Mouse (Mus musculus) forebrain, embryonic 13.5 days (tissue): ENCODE data around the gene Fzd9. TPM values are rescaled to one million over a fixed set of nuclear protein-coding genes. Genes with fewer than 3 reads are reported as not detected.

Experiments used
- ATAC-seq: fragments of 200-750 bp; cut with Nextera tagmentation; 2 replicates; pipeline ENCODE4 v1.8.0; 2017
- H3K27ac ChIP-seq: fragments of 300-500 bp; sonication (generic); 2 replicates; pipeline ENCODE4 v1.5.1; 2015; ENCODE audit warnings: inconsistent platforms, mild to moderate bottlenecking, moderate library complexity
- H3K27me3 ChIP-seq: fragments of 300-500 bp; sonication (generic); 2 replicates; pipeline ENCODE4 v1.6.1; 2015; ENCODE audit warnings: mild to moderate bottlenecking, inconsistent platforms
- H3K36me3 ChIP-seq: fragments of 300-500 bp; sonication (generic); 2 replicates; pipeline ENCODE4 v1.6.1; 2015; ENCODE audit warnings: mild to moderate bottlenecking, inconsistent platforms; ENCODE audit not compliant: poor library complexity, severe bottlenecking
- H3K4me1 ChIP-seq: fragments of 300-500 bp; sonication (generic); 2 replicates; pipeline ENCODE4 v1.6.1; 2015; ENCODE audit warnings: inconsistent platforms
- H3K4me2 ChIP-seq: fragments of 300-500 bp; sonication (generic); 2 replicates; pipeline ENCODE4 v1.6.1; 2015; ENCODE audit warnings: inconsistent platforms, mild to moderate bottlenecking, moderate library complexity
- H3K4me3 ChIP-seq: fragments of 300-500 bp; sonication (generic); 2 replicates; pipeline ENCODE4 v1.5.1; 2015; ENCODE audit warnings: mild to moderate bottlenecking, inconsistent platforms
- H3K9ac ChIP-seq: fragments of 300-500 bp; sonication (generic); 2 replicates; pipeline ENCODE4 v1.6.1; 2015; ENCODE audit warnings: mild to moderate bottlenecking, inconsistent platforms
- H3K9me3 ChIP-seq: fragments of 300-500 bp; sonication (generic); replicated peaks from 2 replicates; pipeline ENCODE4 v1.6.1; 2016; ENCODE audit warnings: inconsistent platforms
- WGBS: fragments of 180-500 bp; shearing (Covaris S2); methylation state at CpG from one replicate; pipeline ENCODE4 v1.1.7; 2015; 5-methylcytosine and 5-hydroxymethylcytosine counted together
- microRNA-seq: library from miRNA; unstranded; fragments of <30 nt; microRNA quantifications from one replicate; pipeline ENCODE4, GENCODE M21; 2016
- polyA plus RNA-seq: library from polyadenylated mRNA; unstranded; fragments of >200 nt; fragmentation: Nextera tagmentation; extraction: Ambion mirVana; gene quantifications from 2 replicates; pipeline ENCODE4 v1.2.1, GENCODE M21; 2015

Gene Fzd9
- polyA plus RNA-seq, 1 experiment from 2014 or later, result 18.2 TPM

- WGBS, result 96% methylated on average over 6 of the region's 6 CpGs
- no peak for ATAC-seq
These were observed 34.2 kb downstream of the Fzd9 start for GRCm38 (mm10) chr5:135216871-135217270.

DNA sequence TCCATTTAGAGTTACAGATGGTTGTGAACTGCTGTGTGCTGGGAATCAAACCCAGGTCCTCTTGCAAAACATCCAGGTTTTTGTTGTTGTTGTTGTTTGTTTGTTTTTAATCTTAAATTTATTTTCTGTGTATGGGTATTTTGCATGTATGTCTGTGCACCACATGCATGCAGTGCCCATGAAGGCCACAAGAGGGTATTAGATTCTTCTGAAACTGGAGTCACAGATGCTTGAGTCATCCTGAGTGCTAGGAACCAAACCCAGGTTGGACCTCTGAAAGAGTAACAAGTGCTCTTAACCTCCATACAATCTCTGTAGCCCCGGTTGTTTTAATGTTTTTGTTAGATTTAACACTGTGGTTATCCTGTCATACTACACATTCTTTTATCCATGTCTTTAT is 42.8 kb downstream of the Fzd9 start:
- WGBS, result 91% methylated on average over 1 of the region's 1 CpGs
- H3K27me3 ChIP-seq, result no peaks in the 10 kb centered on the region
- H3K4me2 ChIP-seq, result no peak overlapping the region
- no peak overlapping the region for H3K9ac ChIP-seq
- no peak overlapping the region for H3K27ac ChIP-seq
- H3K4me3 ChIP-seq, result no peak overlapping the region
- H3K36me3 ChIP-seq, result peaks cover 95% of the 10 kb centered on the region
- no peaks in the 10 kb centered on the region for H3K4me1 ChIP-seq
- ATAC-seq, result no peak
- H3K9me3 ChIP-seq, result no peaks in the 10 kb centered on the region

More at GRCm38 (mm10) chr5:135216871-135217270, 34.2 kb downstream of the Fzd9 start:
- Histone ChIP-seq H3K27me3 (no peaks in the 10 kb centered on the region), H3K4me3 (no peak overlapping the region), H3K27ac (no peak overlapping the region), H3K4me1 (no peaks in the 10 kb centered on the region), H3K9ac (no peak overlapping the region), H3K36me3 (peaks cover 97% of the 10 kb centered on the region), H3K9me3 (no peaks in the 10 kb centered on the region), H3K4me2 (no peak overlapping the region)

GRCm38 (mm10) chr5:135202763-135203162 is 48.3 kb downstream of the Fzd9 start:
- 90% methylated on average over 3 of the region's 3 CpGs for WGBS
- Histone ChIP-seq H3K27ac (no peak overlapping the region), H3K9me3 (no peaks in the 10 kb centered on the region), H3K4me2 (no peak overlapping the region), H3K27me3 (no peaks in the 10 kb centered on the region), H3K36me3 (peaks cover 86% of the 10 kb centered on the region), H3K9ac (no peak overlapping the region), H3K4me3 (no peak overlapping the region), H3K4me1 (no peaks in the 10 kb centered on the region)
- no peak for ATAC-seq

Small RNA genes lying within 50 kb of the gene (microRNA-seq; reads per million reads assigned to microRNA genes)
- gene Gm25315, result not detected

Other genes starting within 250 kb of the Fzd9 start
- gene Abhd11, start 242.1 kb downstream of the Fzd9 start, polyA plus RNA-seq, result 47.9 and 53.4 TPM in 2 replicates
- gene Stx1a, start 227.7 kb downstream of the Fzd9 start, polyA plus RNA-seq, result 34.1 and 38.7 TPM in 2 replicates
- gene Dnajc30, start 187.0 kb downstream of the Fzd9 start, polyA plus RNA-seq, result 31.3 and 33.8 TPM in 2 replicates
- 101 and 112 TPM in 2 replicates for gene Bud23, start 186.3 kb downstream of the Fzd9 start, polyA plus RNA-seq
- gene Vps37d, start 173.0 kb downstream of the Fzd9 start, polyA plus RNA-seq, result 17.8 and 19.1 TPM in 2 replicates
- 1.4 and 1.6 TPM in 2 replicates for gene Mlxipl, start 161.3 kb downstream of the Fzd9 start, polyA plus RNA-seq
- 18.8 and 19.3 TPM in 2 replicates for gene Tbl2, start 101.6 kb downstream of the Fzd9 start, polyA plus RNA-seq
- gene Bcl7b, start 82.9 kb downstream of the Fzd9 start, polyA plus RNA-seq, result 48.9 and 50.8 TPM in 2 replicates
- 50.1 and 51.4 TPM in 2 replicates for gene Baz1b, start 64.0 kb downstream of the Fzd9 start, polyA plus RNA-seq
- not detected in 2 replicates for gene Fkbp6, start 98.8 kb upstream of the Fzd9 start, polyA plus RNA-seq
- not detected in 2 replicates for gene Trim50, start 102.1 kb upstream of the Fzd9 start, polyA plus RNA-seq
- gene Nsun5, start 118.7 kb upstream of the Fzd9 start, polyA plus RNA-seq, result 36.8 and 40.4 TPM in 2 replicates
- 15.3 and 16.9 TPM in 2 replicates for gene Pom121, start 143.3 kb upstream of the Fzd9 start, polyA plus RNA-seq